Mouse (Mus musculus): ENCODE data around the gene Ppp1r12c. TPM values are rescaled to one million over a fixed set of nuclear protein-coding genes. Genes with fewer than 3 reads are reported as not detected.
"Not testable (repeated sequence)": the region's sequence is repeated elsewhere in the genome, so short reads cannot be mapped to it uniquely, and the experiment has no call there.

The Ppp1r12c gene
- total RNA-seq, 2 experiments from 2014 or later = 173 to 177 TPM

- Histone ChIP-seq H3K27ac (no peak overlapping the region), H3K4me3 (no peak overlapping the region)
- DNase-seq (ENCODE audit: extremely low spot score in 1 of 2, low spot score in 2 of 2) = no peak
- no peak for TF ChIP-seq CTCF (IDR thresholded peaks at IDR 0.05)
- intact Hi-C loops (cut with DNase I) = no loop called here
Observed at GRCm38 (mm10) chr7:4527302-4527689, 25.8 kb upstream of the Ppp1r12c start.

GRCm38 (mm10) chr7:4526341-4527301, 25.1 kb upstream of the Ppp1r12c start:
- TF ChIP-seq CTCF (IDR thresholded peaks at IDR 0.05) = peak; percentile 68
- peak overlapping the region; percentile 21; the same call in 1 of the 2 replicates for H3K4me3 ChIP-seq
- DNase-seq (ENCODE audit: extremely low spot score in 1 of 2, low spot score in 2 of 2) = peak; percentile 73 to 75
- intact Hi-C loops (cut with DNase I) = no loop called here
- H3K27ac ChIP-seq = no peak overlapping the region

GRCm38 (mm10) chr7:4524212-4524922, 22.9 kb upstream of the Ppp1r12c start, which contains the start of gene Tnni3:
Gene Tnni3 (minus strand): TSS chr7:4524229.
- H3K27ac ChIP-seq; H3K4me3 ChIP-seq; DNase-seq (ENCODE audit: extremely low spot score in 1 of 2, low spot score in 2 of 2): not testable (repeated sequence)
- intact Hi-C loops (cut with DNase I) = loop anchor here (5.0 kb wide), 1 partner anchor 92 kb away; no protein-coding TSS in a partner anchor
- TF ChIP-seq CTCF (IDR thresholded peaks at IDR 0.05) = peak; percentile 60

GRCm38 (mm10) chr7:4523205-4524130, 22.0 kb upstream of the Ppp1r12c start:
- Histone ChIP-seq H3K4me3 (no peak overlapping the region), H3K27ac (no peak overlapping the region)
- DNase-seq (ENCODE audit: extremely low spot score in 1 of 2, low spot score in 2 of 2) = no peak
- intact Hi-C loops (cut with DNase I) = loop anchor here (5.0 kb wide), 1 partner anchor 91 kb away; no protein-coding TSS in a partner anchor
- TF ChIP-seq CTCF (IDR thresholded peaks at IDR 0.05) = no peak

GRCm38 (mm10) chr7:4522292-4522691, 20.8 kb upstream of the Ppp1r12c start:
- TF ChIP-seq CTCF (IDR thresholded peaks at IDR 0.05) = no peak
- no peak for DNase-seq (ENCODE audit: extremely low spot score in 1 of 2, low spot score in 2 of 2)
- no peak overlapping the region for H3K27ac ChIP-seq
- no peak overlapping the region for H3K4me3 ChIP-seq
- intact Hi-C loops (cut with DNase I) = loop anchor here (5.0 kb wide), 1 partner anchor 90 kb away; no protein-coding TSS in a partner anchor

GRCm38 (mm10) chr7:4521231-4522003, 19.9 kb upstream of the Ppp1r12c start:
- intact Hi-C loops (cut with DNase I) = loop anchor here (5.0 kb wide), 1 partner anchor 89 kb away; no protein-coding TSS in a partner anchor
- no peak for TF ChIP-seq CTCF (IDR thresholded peaks at IDR 0.05)
- Histone ChIP-seq H3K4me3 (peak overlapping the region; percentile 9; the same call in 1 of the 2 replicates), H3K27ac (no peak overlapping the region)
- no peak for DNase-seq (ENCODE audit: extremely low spot score in 1 of 2, low spot score in 2 of 2)

GRCm38 (mm10) chr7:4518487-4518886, 17.0 kb upstream of the Ppp1r12c start:
- no peak for DNase-seq (ENCODE audit: extremely low spot score in 1 of 2, low spot score in 2 of 2)
- TF ChIP-seq CTCF (IDR thresholded peaks at IDR 0.05) = no peak
- Histone ChIP-seq H3K27ac (no peak overlapping the region), H3K4me3 (no peak overlapping the region)
- intact Hi-C loops (cut with DNase I) = no loop called here

- no peak for DNase-seq (ENCODE audit: extremely low spot score in 1 of 2, low spot score in 2 of 2)
- Histone ChIP-seq H3K4me3 (no peak within 1 kb of the TSS), H3K27ac (no peak within 1 kb of the TSS)
- TF ChIP-seq CTCF (IDR thresholded peaks at IDR 0.05) = no peak
- intact Hi-C loops (cut with DNase I) = no loop called here
Observed at GRCm38 (mm10) chr7:4516332-4517050, 15.0 kb upstream of the Ppp1r12c start, which contains the start of gene Tnnt1. Gene Tnnt1 (minus strand): TSS chr7:4516382.

GRCm38 (mm10) chr7:4515853-4516252, 14.4 kb upstream of the Ppp1r12c start:
- no peak for TF ChIP-seq CTCF (IDR thresholded peaks at IDR 0.05)
- H3K27ac ChIP-seq = no peak overlapping the region
- intact Hi-C loops (cut with DNase I) = no loop called here
- no peak for DNase-seq (ENCODE audit: extremely low spot score in 1 of 2, low spot score in 2 of 2)
- H3K4me3 ChIP-seq = no peak overlapping the region
